Mouse (Mus musculus): ENCODE data around the gene Mfsd12. TPM values are rescaled to one million over a fixed set of nuclear protein-coding genes. Genes with fewer than 3 reads are reported as not detected.

Mfsd12 gene
- polyA plus RNA-seq, 1 experiment from 2014 or later, result 7.8 TPM

GRCm38 (mm10) chr10:81319741-81320549 lies 37.3 kb upstream of the Mfsd12 start:
- ATAC-seq (ENCODE audit: low FRiP score) (peak; percentile 12; the same call in 1 of the 2 replicates), DNase-seq (ENCODE audit: low spot score) (peak; percentile 92)
- H3K4me3 ChIP-seq (replicated peaks; ENCODE audit: low read length), result peak overlapping the region; percentile 76
- H3K9ac ChIP-seq, result peak overlapping the region; percentile 48
- H3K27me3 ChIP-seq (ENCODE audit: control insufficient read depth, insufficient read depth, low read length), result no peaks in the 10 kb centered on the region
- peaks cover 63% of the 10 kb centered on the region for H3K36me3 ChIP-seq (replicated peaks; ENCODE audit: control insufficient read depth, insufficient read depth)
- WGBS, result under 1% methylated on average over 38 of the region's 38 CpGs
- peak overlapping the region; percentile 83 for H3K4me2 ChIP-seq (replicated peaks)
- H3K9me3 ChIP-seq (ENCODE audit: control insufficient read depth, low read length), result no peaks in the 10 kb centered on the region
- H3K4me1 ChIP-seq (replicated peaks; ENCODE audit: control insufficient read depth, insufficient read depth, low read length), result peaks cover 20% of the 10 kb centered on the region
- H3K27ac ChIP-seq, result peak overlapping the region; percentile 81

DNA sequence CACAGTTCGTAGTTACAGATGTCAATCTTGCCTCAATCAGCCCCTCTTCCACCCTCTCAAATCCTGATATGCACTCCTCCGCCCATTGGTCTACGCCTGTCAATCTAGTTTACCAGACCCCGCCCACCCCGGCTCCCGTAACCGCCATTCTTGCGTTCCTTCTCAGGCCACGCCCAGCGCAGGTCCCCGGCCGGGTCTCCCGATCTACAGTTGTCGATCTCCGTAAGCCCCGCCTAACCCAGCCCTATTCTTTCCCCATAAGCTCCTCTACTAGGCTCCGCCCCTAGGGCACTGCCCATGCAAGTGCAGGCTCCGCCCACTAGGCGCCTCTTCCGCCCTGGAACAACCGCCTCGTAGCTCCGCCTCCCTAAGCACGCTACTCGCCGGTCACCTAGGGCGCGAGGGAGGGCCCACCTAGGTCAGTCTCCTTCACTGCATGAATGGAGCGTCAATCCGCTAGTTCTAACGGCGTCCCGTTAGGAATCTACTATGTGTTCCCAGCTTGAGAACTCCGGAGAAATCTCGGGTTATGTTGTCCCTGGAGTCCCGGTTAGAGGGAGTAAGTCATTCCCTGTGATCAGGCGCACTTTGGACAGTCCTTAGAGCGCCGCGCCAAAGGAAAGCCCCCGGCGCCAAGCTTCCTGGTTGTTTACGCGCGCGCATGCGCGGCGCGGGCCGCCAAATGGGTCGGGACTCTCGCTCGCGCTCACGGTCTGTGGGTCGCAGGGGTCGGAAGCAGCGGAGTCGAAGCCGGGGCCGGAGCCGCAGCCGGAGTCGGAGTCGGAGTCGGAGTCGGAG lies 36.5 kb upstream of the Mfsd12 start, which contains the start of gene Cactin:
TSS of gene Cactin (plus strand) at position 554 of the 798 bp plus-strand sequence.
- H3K4me3 ChIP-seq (replicated peaks; ENCODE audit: low read length), result peak within 1 kb of the TSS; percentile 76
- H3K9ac ChIP-seq, result peak within 1 kb of the TSS; percentile 77
- peak within 1 kb of the TSS; percentile 83 for H3K4me2 ChIP-seq (replicated peaks)
- H3K27me3 ChIP-seq (ENCODE audit: control insufficient read depth, insufficient read depth, low read length), result no peaks in the 10 kb centered on the region
- no peaks in the 10 kb centered on the region for H3K9me3 ChIP-seq (ENCODE audit: control insufficient read depth, low read length)
- peaks cover 63% of the 10 kb centered on the region for H3K36me3 ChIP-seq (replicated peaks; ENCODE audit: control insufficient read depth, insufficient read depth)
- WGBS, result under 1% methylated on average over 68 of the region's 68 CpGs
- H3K4me1 ChIP-seq (replicated peaks; ENCODE audit: control insufficient read depth, insufficient read depth, low read length), result peaks cover 20% of the 10 kb centered on the region
- DNase-seq (ENCODE audit: low spot score) (peak; percentile 98), ATAC-seq (ENCODE audit: low FRiP score) (peak; percentile 94)
- H3K27ac ChIP-seq, result peak within 1 kb of the TSS; percentile 81

DNA sequence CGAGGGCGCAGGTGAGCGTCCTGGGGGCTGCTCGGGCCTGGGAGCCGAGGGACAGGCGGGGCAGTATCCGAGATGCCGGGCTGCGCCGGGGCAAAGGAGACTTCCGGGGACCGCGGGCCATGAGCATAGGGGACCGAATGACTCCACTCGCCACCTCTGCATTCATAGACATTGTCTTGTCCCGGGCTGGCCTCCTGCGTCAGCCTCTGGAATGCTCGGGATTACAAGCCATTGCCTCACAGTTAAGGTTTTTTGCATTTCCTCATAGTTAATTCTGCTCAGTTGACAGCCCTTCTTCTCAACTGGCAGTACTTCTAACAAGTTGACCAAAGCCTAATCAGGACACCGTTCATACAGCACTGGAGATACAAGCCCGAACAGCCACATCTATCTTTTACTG lies 35.9 kb upstream of the Mfsd12 start:
- WGBS, result 4% methylated on average over 20 of the region's 20 CpGs
- peak overlapping the region; percentile 77 for H3K9ac ChIP-seq
- peaks cover 20% of the 10 kb centered on the region for H3K4me1 ChIP-seq (replicated peaks; ENCODE audit: control insufficient read depth, insufficient read depth, low read length)
- H3K27ac ChIP-seq, result peak overlapping the region; percentile 81
- peak overlapping the region; percentile 83 for H3K4me2 ChIP-seq (replicated peaks)
- peaks cover 63% of the 10 kb centered on the region for H3K36me3 ChIP-seq (replicated peaks; ENCODE audit: control insufficient read depth, insufficient read depth)
- no peaks in the 10 kb centered on the region for H3K27me3 ChIP-seq (ENCODE audit: control insufficient read depth, insufficient read depth, low read length)
- no peak for DNase-seq (ENCODE audit: low spot score)
- H3K9me3 ChIP-seq (ENCODE audit: control insufficient read depth, low read length), result no peaks in the 10 kb centered on the region
- ATAC-seq (ENCODE audit: low FRiP score), result no peak
- peak overlapping the region; percentile 76 for H3K4me3 ChIP-seq (replicated peaks; ENCODE audit: low read length)

GRCm38 (mm10) chr10:81322444-81322843 lies 34.8 kb upstream of the Mfsd12 start:
- Histone ChIP-seq H3K4me3 (replicated peaks; ENCODE audit: low read length) (no peak overlapping the region), H3K4me1 (replicated peaks; ENCODE audit: control insufficient read depth, insufficient read depth, low read length) (peaks cover 20% of the 10 kb centered on the region), H3K27me3 (ENCODE audit: control insufficient read depth, insufficient read depth, low read length) (no peaks in the 10 kb centered on the region), H3K9ac (no peak overlapping the region), H3K36me3 (replicated peaks; ENCODE audit: control insufficient read depth, insufficient read depth) (peaks cover 67% of the 10 kb centered on the region), H3K4me2 (replicated peaks) (no peak overlapping the region), H3K27ac (no peak overlapping the region), H3K9me3 (ENCODE audit: control insufficient read depth, low read length) (no peaks in the 10 kb centered on the region)
- ATAC-seq (ENCODE audit: low FRiP score) (no peak), DNase-seq (ENCODE audit: low spot score) (no peak)
- 93% methylated on average over 27 of the region's 27 CpGs for WGBS

- Histone ChIP-seq H3K4me2 (replicated peaks) (no peak overlapping the region), H3K9ac (no peak overlapping the region), H3K9me3 (ENCODE audit: control insufficient read depth, low read length) (no peaks in the 10 kb centered on the region), H3K4me3 (replicated peaks; ENCODE audit: low read length) (no peak overlapping the region), H3K36me3 (replicated peaks; ENCODE audit: control insufficient read depth, insufficient read depth) (peaks cover 65% of the 10 kb centered on the region), H3K27me3 (ENCODE audit: control insufficient read depth, insufficient read depth, low read length) (no peaks in the 10 kb centered on the region), H3K4me1 (replicated peaks; ENCODE audit: control insufficient read depth, insufficient read depth, low read length) (peaks cover 20% of the 10 kb centered on the region), H3K27ac (no peak overlapping the region)
- no peak for ATAC-seq (ENCODE audit: low FRiP score)
- 97% methylated on average over 23 of the region's 23 CpGs for WGBS
- no peak for DNase-seq (ENCODE audit: low spot score)
Measured at GRCm38 (mm10) chr10:81323141-81323775, 34.0 kb upstream of the Mfsd12 start.

DNA sequence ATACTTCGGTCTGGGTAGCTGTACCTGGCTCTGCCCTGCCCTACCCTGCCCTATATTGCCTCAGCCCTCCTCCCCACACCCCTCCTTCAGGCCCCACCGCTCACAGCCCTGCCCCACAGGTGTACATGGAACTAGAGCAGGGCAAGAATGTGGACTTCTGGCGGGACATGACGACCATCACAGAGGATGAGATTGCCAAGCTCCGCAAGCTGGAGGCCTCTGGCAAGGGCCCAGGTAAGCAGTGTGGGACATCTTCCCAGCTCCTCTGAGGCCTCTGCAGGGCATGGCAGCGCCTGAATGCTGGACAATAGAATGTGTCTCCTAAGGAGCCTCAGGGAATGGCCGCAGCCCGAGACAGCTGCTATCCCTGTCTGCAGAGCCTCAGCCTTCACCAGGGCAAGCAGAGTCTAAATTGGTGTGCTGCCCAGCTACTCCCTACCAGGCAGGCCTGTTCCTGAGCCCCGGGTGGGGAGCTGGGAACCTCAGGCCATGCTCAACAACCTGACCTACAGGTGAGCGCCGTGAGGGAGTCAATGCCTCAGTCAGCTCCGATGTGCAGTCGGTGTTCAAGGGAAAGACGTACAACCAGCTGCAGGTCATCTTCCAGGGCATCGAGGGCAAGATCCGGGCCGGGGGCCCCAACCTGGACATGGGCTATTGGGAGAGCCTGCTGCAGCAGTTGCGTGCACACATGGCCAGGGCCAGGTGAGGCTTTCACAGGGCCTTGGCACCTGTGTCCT lies 33.3 kb upstream of the Mfsd12 start:
- Histone ChIP-seq H3K4me3 (replicated peaks; ENCODE audit: low read length) (no peak overlapping the region), H3K4me2 (replicated peaks) (no peak overlapping the region), H3K9ac (no peak overlapping the region), H3K36me3 (replicated peaks; ENCODE audit: control insufficient read depth, insufficient read depth) (peaks cover 58% of the 10 kb centered on the region), H3K4me1 (replicated peaks; ENCODE audit: control insufficient read depth, insufficient read depth, low read length) (peaks cover 17% of the 10 kb centered on the region), H3K27ac (no peak overlapping the region), H3K9me3 (ENCODE audit: control insufficient read depth, low read length) (no peaks in the 10 kb centered on the region), H3K27me3 (ENCODE audit: control insufficient read depth, insufficient read depth, low read length) (no peaks in the 10 kb centered on the region)
- no peak for DNase-seq (ENCODE audit: low spot score)
- 96% methylated on average over 18 of the region's 18 CpGs for WGBS
- ATAC-seq (ENCODE audit: low FRiP score), result no peak

DNA sequence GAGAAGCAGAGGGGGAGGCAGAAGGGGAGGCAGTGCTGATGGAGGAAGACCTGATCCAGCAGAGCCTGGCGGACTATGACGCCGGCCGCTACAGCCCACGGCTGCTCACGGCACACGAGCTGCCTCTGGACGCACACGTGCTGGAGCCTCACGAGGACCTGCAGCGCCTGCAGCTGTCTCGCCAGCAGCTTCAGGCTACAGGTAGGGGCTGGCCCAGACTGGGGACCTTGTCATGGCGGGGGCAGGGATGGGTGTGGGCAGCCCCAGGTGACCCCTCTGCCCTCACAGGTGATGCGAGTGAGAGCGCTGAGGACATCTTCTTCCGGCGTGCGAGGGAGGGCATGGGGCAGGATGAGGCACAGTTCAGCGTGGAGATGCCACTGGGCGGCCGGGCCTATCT lies 32.1 kb upstream of the Mfsd12 start:
- DNase-seq (ENCODE audit: low spot score), result no peak
- ATAC-seq (ENCODE audit: low FRiP score), result no peak
- no peak overlapping the region for H3K4me3 ChIP-seq (replicated peaks; ENCODE audit: low read length)
- H3K27me3 ChIP-seq (ENCODE audit: control insufficient read depth, insufficient read depth, low read length), result no peaks in the 10 kb centered on the region
- H3K9me3 ChIP-seq (ENCODE audit: control insufficient read depth, low read length), result no peaks in the 10 kb centered on the region
- WGBS, result 92% methylated on average over 21 of the region's 21 CpGs
- peaks cover 58% of the 10 kb centered on the region for H3K36me3 ChIP-seq (replicated peaks; ENCODE audit: control insufficient read depth, insufficient read depth)
- H3K9ac ChIP-seq, result no peak overlapping the region
- peaks cover 8% of the 10 kb centered on the region for H3K4me1 ChIP-seq (replicated peaks; ENCODE audit: control insufficient read depth, insufficient read depth, low read length)
- H3K4me2 ChIP-seq (replicated peaks), result no peak overlapping the region
- H3K27ac ChIP-seq, result no peak overlapping the region

GRCm38 (mm10) chr10:81325781-81326180 lies 31.5 kb upstream of the Mfsd12 start:
- no peak overlapping the region for H3K4me2 ChIP-seq (replicated peaks)
- H3K36me3 ChIP-seq (replicated peaks; ENCODE audit: control insufficient read depth, insufficient read depth), result peaks cover 58% of the 10 kb centered on the region
- no peak overlapping the region for H3K4me3 ChIP-seq (replicated peaks; ENCODE audit: low read length)

More at GRCm38 (mm10) chr10:81325781-81326180, 31.5 kb upstream of the Mfsd12 start:
- DNase-seq (ENCODE audit: low spot score) (no peak), ATAC-seq (ENCODE audit: low FRiP score) (no peak)
- Histone ChIP-seq H3K4me1 (replicated peaks; ENCODE audit: control insufficient read depth, insufficient read depth, low read length) (peaks cover 8% of the 10 kb centered on the region), H3K9me3 (ENCODE audit: control insufficient read depth, low read length) (no peaks in the 10 kb centered on the region), H3K9ac (no peak overlapping the region), H3K27ac (no peak overlapping the region), H3K27me3 (ENCODE audit: control insufficient read depth, insufficient read depth, low read length) (no peaks in the 10 kb centered on the region)
- 94% methylated on average over 18 of the region's 18 CpGs for WGBS

Measured in hindbrain, embryonic 14.5 days (tissue).